Mouse (Mus musculus): ENCODE data around the gene Slco2b1. TPM values are rescaled to one million over a fixed set of nuclear protein-coding genes. Genes with fewer than 3 reads are reported as not detected.

The Slco2b1 gene
- polyA plus RNA-seq, 1 experiment from 2014 or later: 0.97 TPM

DNA sequence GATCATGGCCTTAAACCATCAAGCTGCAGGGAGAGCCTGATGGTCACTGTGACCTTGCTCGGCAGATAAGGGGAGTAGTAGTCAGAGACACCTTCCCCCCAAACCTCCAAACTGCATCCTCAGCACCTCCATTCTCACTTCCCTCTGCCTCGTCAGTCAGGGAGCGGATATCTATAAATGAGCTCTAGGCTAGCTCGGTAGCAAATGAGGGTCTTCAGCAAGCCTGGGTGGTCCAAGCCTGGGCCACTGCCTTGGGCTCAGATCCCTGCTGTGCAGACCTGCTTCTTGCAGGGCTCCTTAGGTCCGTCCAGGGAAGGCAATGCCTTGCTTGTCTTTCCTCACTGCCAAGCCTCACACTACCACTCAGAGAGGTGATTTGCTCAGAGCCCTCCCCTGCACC lies 2.4 kb downstream of the Slco2b1 start:
- H3K9ac ChIP-seq (ENCODE audit: low read depth, low read length): no peak overlapping the region
- H3K4me2 ChIP-seq: no peak overlapping the region
- H3K27ac ChIP-seq (ENCODE audit: low read depth, low read length): no peak overlapping the region
- DNase-seq (ENCODE audit: low spot score): no peak
- ATAC-seq (replicated peaks; ENCODE audit: low FRiP score): no peak
- H3K36me3 ChIP-seq (ENCODE audit: control insufficient read depth, insufficient read depth, low read length): no peaks in the 10 kb centered on the region
- WGBS: 64% methylated on average over 5 of the region's 5 CpGs
- H3K9me3 ChIP-seq (ENCODE audit: control insufficient read depth, low read length): no peaks in the 10 kb centered on the region
- peaks cover 10% of the 10 kb centered on the region; the same call in 1 of the 2 replicates for H3K27me3 ChIP-seq (replicated peaks; ENCODE audit: control insufficient read depth, insufficient read depth, low read length)
- no peak overlapping the region for H3K4me3 ChIP-seq (ENCODE audit: low read depth, low read length)
- H3K4me1 ChIP-seq (replicated peaks; ENCODE audit: control insufficient read depth, insufficient read depth, low read length): 0 out of 2 replicates have a peak, but pooled peaks cover 7% of the 10 kb centered on the region

DNA sequence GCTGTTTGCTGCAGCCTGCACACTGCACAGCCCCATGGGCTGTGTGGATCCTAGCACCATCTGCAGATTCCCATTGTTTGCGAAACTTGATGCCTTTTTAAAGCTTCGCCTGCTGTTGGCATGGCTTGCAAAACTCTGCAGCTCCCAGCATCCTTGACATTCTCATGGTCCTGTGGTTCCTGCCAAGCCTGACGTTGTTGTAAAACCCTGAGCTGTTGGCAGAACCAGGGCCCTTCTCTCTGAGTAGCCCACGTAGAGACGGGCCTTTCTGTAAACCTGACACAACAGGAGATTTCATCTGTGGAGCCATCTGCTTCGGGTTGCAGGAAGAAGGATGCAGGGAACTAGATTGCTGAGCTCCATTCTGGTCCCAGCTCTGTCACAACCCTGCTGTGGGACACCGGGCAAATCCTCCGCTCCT lies 2.8 kb downstream of the Slco2b1 start:
- 0 out of 2 replicates have a peak, but pooled peaks cover 7% of the 10 kb centered on the region for H3K4me1 ChIP-seq (replicated peaks; ENCODE audit: control insufficient read depth, insufficient read depth, low read length)
- no peak overlapping the region for H3K4me3 ChIP-seq (ENCODE audit: low read depth, low read length)
- no peak for DNase-seq (ENCODE audit: low spot score)
- H3K9ac ChIP-seq (ENCODE audit: low read depth, low read length): no peak overlapping the region
- H3K9me3 ChIP-seq (ENCODE audit: control insufficient read depth, low read length): no peaks in the 10 kb centered on the region
- peaks cover 10% of the 10 kb centered on the region; the same call in 1 of the 2 replicates for H3K27me3 ChIP-seq (replicated peaks; ENCODE audit: control insufficient read depth, insufficient read depth, low read length)
- no peaks in the 10 kb centered on the region for H3K36me3 ChIP-seq (ENCODE audit: control insufficient read depth, insufficient read depth, low read length)
- no peak for ATAC-seq (replicated peaks; ENCODE audit: low FRiP score)
- WGBS: 68% methylated on average over 8 of the region's 8 CpGs
- no peak overlapping the region for H3K4me2 ChIP-seq
- no peak overlapping the region for H3K27ac ChIP-seq (ENCODE audit: low read depth, low read length)

DNA sequence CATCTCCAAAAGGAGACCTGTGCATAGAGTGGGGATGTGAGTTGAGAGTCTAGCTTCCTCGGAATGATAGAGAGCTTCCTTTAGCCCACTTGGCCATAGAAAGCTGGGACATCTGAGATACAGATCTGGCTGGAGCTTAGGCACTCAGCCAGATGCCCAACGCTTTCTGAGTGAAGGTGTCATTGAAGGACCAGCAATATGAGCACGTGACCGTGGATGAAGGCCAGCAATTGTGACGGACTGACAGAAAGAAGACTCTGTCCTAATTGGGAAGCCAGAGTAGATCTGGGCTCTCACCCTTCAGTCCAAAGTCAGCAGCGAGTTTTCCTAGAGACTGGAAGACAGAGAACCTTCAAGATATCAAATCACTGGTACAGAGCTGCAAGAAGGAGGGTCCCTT lies 3.5 kb downstream of the Slco2b1 start:
- H3K9ac ChIP-seq (ENCODE audit: low read depth, low read length): no peak overlapping the region
- no peak overlapping the region for H3K4me2 ChIP-seq
- H3K27ac ChIP-seq (ENCODE audit: low read depth, low read length): no peak overlapping the region
- H3K4me3 ChIP-seq (ENCODE audit: low read depth, low read length): no peak overlapping the region
- no peaks in the 10 kb centered on the region for H3K9me3 ChIP-seq (ENCODE audit: control insufficient read depth, low read length)
- H3K4me1 ChIP-seq (replicated peaks; ENCODE audit: control insufficient read depth, insufficient read depth, low read length): peaks cover 7% of the 10 kb centered on the region; the same call in 1 of the 2 replicates
- H3K27me3 ChIP-seq (replicated peaks; ENCODE audit: control insufficient read depth, insufficient read depth, low read length): peaks cover 10% of the 10 kb centered on the region; the same call in 1 of the 2 replicates
- H3K36me3 ChIP-seq (ENCODE audit: control insufficient read depth, insufficient read depth, low read length): no peaks in the 10 kb centered on the region
- WGBS: 75% methylated on average over 6 of the region's 6 CpGs
- DNase-seq (ENCODE audit: low spot score): no peak
- ATAC-seq (replicated peaks; ENCODE audit: low FRiP score): no peak

DNA sequence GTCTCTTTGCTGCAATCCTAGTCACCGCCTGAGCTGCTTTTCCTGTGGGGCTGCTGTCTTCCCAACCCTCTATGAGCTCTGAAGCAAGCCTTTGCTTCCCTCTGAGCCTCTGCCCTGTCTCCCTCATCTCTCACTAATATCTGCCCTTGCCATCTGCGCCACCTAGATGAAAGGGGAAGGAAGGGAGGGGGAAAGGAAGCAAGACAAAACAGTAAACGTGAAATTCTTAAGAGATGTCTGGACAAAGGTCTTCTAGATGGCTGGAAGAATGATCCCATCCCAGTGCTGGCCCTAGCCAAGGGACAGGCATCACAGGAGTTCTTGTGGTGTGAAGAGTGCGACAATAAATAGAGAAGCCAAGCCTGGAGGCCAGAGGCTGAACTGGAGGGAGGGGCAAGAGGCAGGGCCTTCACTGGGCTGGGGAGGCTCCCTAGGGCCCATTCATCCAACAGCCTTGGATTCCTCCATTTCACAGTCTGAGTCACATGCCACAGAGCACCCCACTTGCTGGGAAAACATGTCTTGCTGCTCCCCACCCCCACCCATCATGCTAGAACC lies 4.0 kb downstream of the Slco2b1 start:
- 27% methylated on average over 4 of the region's 4 CpGs for WGBS
- Histone ChIP-seq H3K4me1 (replicated peaks; ENCODE audit: control insufficient read depth, insufficient read depth, low read length) (peaks cover 7% of the 10 kb centered on the region; the same call in 1 of the 2 replicates), H3K27me3 (replicated peaks; ENCODE audit: control insufficient read depth, insufficient read depth, low read length) (peaks cover 10% of the 10 kb centered on the region; the same call in 1 of the 2 replicates), H3K27ac (ENCODE audit: low read depth, low read length) (no peak overlapping the region), H3K4me2 (no peak overlapping the region), H3K4me3 (ENCODE audit: low read depth, low read length) (no peak overlapping the region), H3K36me3 (ENCODE audit: control insufficient read depth, insufficient read depth, low read length) (no peaks in the 10 kb centered on the region), H3K9me3 (ENCODE audit: control insufficient read depth, low read length) (no peaks in the 10 kb centered on the region), H3K9ac (ENCODE audit: low read depth, low read length) (no peak overlapping the region)
- DNase-seq (ENCODE audit: low spot score) (no peak), ATAC-seq (replicated peaks; ENCODE audit: low FRiP score) (no peak)

DNA sequence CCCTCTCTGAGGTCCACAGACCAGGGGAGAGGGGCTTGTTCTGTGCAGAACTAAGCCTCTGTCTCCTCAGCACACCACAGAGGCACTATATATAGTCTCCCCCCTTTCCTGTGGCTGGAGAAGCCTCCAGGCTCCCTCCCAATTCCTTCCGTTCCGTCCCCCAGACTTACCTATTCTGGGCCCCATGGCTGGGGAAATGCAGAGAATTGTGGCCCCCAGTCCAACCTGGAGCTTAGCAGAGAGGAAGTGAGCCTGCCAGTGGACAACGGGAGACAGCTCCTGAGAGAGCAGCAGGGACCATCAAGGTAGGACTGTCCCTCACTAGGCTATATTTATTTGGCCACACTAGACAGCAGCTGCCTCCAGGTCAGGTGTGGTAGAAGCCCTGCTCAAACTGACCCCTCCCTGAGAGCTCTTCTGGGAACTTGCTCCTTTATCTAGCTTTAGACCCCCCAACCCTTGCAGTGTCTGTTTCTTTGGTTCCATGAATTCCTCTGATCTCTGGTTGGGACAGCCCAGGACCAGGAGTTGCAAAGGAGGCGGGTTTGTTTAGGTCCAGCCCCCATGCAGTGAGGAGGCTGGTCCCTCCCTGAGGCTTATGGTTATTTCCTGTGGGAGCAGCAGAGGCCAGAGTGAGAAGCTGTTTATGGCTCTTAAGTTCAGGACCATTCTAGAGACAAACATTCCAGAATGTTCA lies 4.7 kb downstream of the Slco2b1 start:
- Histone ChIP-seq H3K36me3 (ENCODE audit: control insufficient read depth, insufficient read depth, low read length) (no peaks in the 10 kb centered on the region), H3K27me3 (replicated peaks; ENCODE audit: control insufficient read depth, insufficient read depth, low read length) (peaks cover 10% of the 10 kb centered on the region; the same call in 1 of the 2 replicates), H3K4me3 (ENCODE audit: low read depth, low read length) (no peak overlapping the region), H3K4me2 (no peak overlapping the region), H3K9ac (ENCODE audit: low read depth, low read length) (no peak overlapping the region), H3K4me1 (replicated peaks; ENCODE audit: control insufficient read depth, insufficient read depth, low read length) (peaks cover 7% of the 10 kb centered on the region; the same call in 1 of the 2 replicates), H3K27ac (ENCODE audit: low read depth, low read length) (no peak overlapping the region), H3K9me3 (ENCODE audit: control insufficient read depth, low read length) (no peaks in the 10 kb centered on the region)
- DNase-seq (ENCODE audit: low spot score) (no peak), ATAC-seq (replicated peaks; ENCODE audit: low FRiP score) (no peak)
- 40% methylated on average over 4 of the region's 4 CpGs for WGBS

DNA sequence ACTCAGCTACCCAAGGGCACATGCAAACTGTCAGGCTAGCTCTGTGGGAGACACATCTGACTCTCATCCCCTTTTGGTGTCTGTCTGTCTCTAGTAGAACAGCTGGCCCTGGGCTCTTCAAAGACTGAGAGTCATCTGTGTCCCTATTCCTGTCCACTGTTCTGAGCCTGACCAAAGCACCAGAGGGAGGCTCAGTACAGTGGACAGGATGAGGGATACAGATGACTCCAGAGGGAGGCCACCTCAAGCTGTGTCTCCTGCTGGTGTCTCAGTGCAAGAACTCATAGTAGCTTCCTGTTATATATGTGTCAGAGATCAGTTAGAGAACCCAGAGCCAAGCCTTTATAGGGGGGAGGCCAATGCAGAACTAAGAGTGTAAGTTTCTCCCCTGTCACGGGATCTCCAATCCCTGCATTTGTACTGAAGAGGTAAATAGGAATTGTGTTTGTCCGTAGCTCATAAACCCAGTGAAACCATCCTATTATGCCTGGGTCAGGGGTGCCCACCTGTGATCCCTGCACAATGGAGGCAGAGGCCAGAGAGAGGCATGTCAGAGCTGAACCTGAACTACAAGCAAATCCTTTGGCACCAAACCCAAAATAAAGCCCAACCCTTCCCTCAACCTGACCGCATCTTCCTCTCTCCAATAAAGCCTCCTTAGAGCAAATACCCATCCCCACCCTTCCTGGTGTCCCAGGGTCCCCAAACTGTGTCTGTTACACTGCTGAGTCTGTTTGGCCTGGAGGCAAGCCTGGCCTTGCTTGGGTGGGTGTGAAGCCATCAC lies 6.2 kb downstream of the Slco2b1 start:
- ATAC-seq (replicated peaks; ENCODE audit: low FRiP score): no peak
- no peaks in the 10 kb centered on the region for H3K9me3 ChIP-seq (ENCODE audit: control insufficient read depth, low read length)
- H3K4me2 ChIP-seq: no peak overlapping the region
- H3K4me3 ChIP-seq (ENCODE audit: low read depth, low read length): no peak overlapping the region
- peaks cover 7% of the 10 kb centered on the region; the same call in 1 of the 2 replicates for H3K4me1 ChIP-seq (replicated peaks; ENCODE audit: control insufficient read depth, insufficient read depth, low read length)
- no peak for DNase-seq (ENCODE audit: low spot score)
- H3K9ac ChIP-seq (ENCODE audit: low read depth, low read length): no peak overlapping the region
- peaks cover 10% of the 10 kb centered on the region; the same call in 1 of the 2 replicates for H3K27me3 ChIP-seq (replicated peaks; ENCODE audit: control insufficient read depth, insufficient read depth, low read length)
- WGBS: 84% methylated on average over 3 of the region's 3 CpGs
- H3K36me3 ChIP-seq (ENCODE audit: control insufficient read depth, insufficient read depth, low read length): no peaks in the 10 kb centered on the region
- H3K27ac ChIP-seq (ENCODE audit: low read depth, low read length): no peak overlapping the region

DNA sequence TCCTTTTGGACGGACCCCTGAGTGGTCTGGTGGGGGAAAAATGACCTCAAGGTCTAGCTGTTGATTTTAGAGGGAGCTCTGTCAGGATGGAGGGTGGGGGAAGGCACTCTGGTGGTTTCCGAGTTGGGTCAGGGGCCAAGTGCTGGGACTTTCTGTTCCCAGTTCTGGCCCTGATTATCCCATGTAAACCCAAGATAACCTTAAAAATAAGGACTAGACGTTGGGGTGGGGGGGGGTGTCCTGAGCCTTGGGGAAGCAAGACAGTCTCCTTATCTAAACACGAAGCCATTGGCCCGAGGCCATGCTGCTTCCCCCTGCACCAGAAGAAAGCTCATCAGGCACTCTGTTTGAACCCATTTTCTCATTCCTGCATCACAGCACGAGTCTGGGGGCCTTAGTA lies 8.9 kb downstream of the Slco2b1 start:
- DNase-seq (ENCODE audit: low spot score) (no peak), ATAC-seq (replicated peaks; ENCODE audit: low FRiP score) (no peak)
- Histone ChIP-seq H3K27ac (ENCODE audit: low read depth, low read length) (no peak overlapping the region), H3K4me1 (replicated peaks; ENCODE audit: control insufficient read depth, insufficient read depth, low read length) (peaks cover 7% of the 10 kb centered on the region; the same call in 1 of the 2 replicates), H3K9ac (ENCODE audit: low read depth, low read length) (no peak overlapping the region), H3K4me3 (ENCODE audit: low read depth, low read length) (no peak overlapping the region), H3K4me2 (no peak overlapping the region), H3K36me3 (ENCODE audit: control insufficient read depth, insufficient read depth, low read length) (no peaks in the 10 kb centered on the region), H3K27me3 (replicated peaks; ENCODE audit: control insufficient read depth, insufficient read depth, low read length) (no peaks in the 10 kb centered on the region), H3K9me3 (ENCODE audit: control insufficient read depth, low read length) (no peaks in the 10 kb centered on the region)
- 34% methylated on average over 6 of the region's 6 CpGs for WGBS

DNA sequence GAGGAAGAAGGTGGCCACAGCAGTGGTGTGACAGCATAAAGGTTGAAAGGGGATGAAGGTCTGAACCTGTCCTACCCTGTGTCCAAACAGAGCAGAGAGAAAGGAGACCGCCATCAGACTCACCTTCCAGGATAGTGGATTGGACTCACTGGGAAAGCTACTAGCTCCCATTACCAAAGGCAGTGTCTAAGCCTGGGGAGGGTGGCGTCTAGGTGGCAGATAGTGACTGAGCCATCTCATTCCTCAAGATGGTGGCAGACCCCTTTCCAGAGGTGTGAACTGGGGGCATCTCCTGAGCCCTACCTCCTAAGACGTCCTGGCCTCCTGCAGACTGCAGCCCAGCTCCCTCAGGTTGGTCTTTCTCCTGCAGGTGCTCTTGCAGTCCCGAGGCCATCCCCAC lies 10.5 kb downstream of the Slco2b1 start:
- Histone ChIP-seq H3K36me3 (ENCODE audit: control insufficient read depth, insufficient read depth, low read length) (no peaks in the 10 kb centered on the region), H3K27ac (ENCODE audit: low read depth, low read length) (no peak overlapping the region), H3K4me3 (ENCODE audit: low read depth, low read length) (no peak overlapping the region), H3K27me3 (replicated peaks; ENCODE audit: control insufficient read depth, insufficient read depth, low read length) (no peaks in the 10 kb centered on the region), H3K9me3 (ENCODE audit: control insufficient read depth, low read length) (no peaks in the 10 kb centered on the region), H3K9ac (ENCODE audit: low read depth, low read length) (no peak overlapping the region), H3K4me1 (replicated peaks; ENCODE audit: control insufficient read depth, insufficient read depth, low read length) (no peaks in the 10 kb centered on the region; the same call in 1 of the 2 replicates), H3K4me2 (no peak overlapping the region)
- no peak for ATAC-seq (replicated peaks; ENCODE audit: low FRiP score)
- DNase-seq (ENCODE audit: low spot score): no peak
- 72% methylated on average over 4 of the region's 4 CpGs for WGBS

All from liver, embryonic 11.5 days (tissue).